Mouse (Mus musculus) left cerebral cortex, adult 11 months (tissue): ENCODE measurements around the gene Fam120a.

Source experiments
- DNase-seq: peaks from one replicate; pipeline ENCODE4 v3.0.0; 2022; ENCODE audit warnings: low spot score

Gene Fam120a

DNA sequence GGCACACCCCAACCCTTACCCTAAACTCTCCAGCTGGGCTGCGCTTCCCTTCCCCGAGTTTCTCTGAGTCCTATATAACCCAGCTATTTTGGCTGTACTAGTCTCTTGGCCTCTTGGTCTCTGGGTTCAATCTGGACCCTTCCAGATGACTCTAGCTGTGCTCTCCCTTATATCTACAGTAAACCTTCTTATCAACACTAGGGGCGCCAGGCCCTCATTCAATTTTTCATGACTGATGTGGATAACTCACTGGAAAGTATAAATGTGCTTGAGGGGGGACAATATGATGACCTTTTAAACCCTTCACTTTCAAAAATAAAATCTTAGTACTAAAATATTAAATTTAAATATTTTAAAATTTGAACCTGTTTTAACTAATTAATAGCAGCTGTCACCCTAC is 115.0 kb downstream of the Fam120a start:
- no peak for DNase-seq

DNA sequence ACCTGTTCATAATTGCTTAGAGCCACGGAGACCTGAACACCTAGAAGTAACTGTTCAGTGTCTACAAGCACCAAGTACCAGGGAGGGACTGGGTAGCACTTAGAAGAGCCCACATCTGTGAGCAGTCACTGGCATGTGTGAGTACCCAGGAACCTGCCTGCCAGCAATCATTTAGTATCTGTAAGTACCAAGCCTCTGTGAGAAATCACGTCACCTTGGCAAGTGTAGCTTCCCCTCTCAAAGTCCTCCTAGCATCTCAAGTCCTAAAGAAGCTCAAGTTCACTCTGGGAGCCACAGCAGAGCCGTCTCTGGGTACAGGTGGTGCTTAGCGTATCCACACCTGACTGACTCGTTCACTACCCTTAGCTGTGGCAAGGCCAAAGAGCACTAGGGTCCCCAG is 116.1 kb downstream of the Fam120a start:
- DNase-seq = no peak

DNA sequence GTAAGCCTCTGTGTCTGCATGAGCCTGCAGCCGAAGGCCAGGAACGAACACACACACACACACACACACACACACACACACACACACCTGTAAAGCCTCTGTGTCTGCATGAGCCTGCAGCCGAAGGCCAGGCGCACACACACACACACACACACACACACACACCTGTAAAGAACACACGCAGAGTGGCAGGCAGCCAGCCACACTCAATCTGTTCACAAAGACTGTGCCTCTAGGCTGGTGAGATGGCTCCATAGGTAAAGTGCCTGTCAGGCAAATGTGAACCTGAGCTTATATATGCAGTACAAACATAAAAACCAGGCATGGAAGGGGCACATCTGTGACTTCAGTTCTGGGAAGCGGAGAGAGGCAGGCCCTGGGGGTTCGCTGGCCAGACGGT is 117.0 kb downstream of the Fam120a start:
- DNase-seq = no peak

GRCm38 (mm10) chr13:48850326-48850725 is 117.5 kb downstream of the Fam120a start:
- DNase-seq = no peak

DNA sequence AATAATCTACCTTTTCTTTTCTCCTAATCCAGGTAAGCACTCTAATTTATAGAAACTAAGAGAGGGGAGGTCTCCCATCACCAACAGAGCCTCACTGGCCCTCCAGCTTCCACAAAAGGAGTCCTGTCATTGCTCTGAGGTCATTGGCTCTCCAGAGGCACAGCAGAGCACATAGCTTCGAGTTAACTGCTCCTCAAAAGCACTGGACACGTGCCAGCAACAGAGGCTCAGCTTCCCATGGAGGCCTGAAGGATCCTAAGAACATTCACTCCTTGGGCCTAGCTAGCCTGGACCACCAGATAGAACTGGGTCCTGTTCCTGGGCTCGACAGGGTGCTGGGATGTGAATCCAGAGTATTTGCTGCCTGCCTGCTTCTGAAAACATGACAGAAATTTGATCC is 118.7 kb downstream of the Fam120a start:
- DNase-seq = no peak

GRCm38 (mm10) chr13:48845308-48845707 is 122.5 kb downstream of the Fam120a start:
- no peak for DNase-seq

- DNase-seq = no peak
These were observed 124.3 kb downstream of the Fam120a start for GRCm38 (mm10) chr13:48843530-48843929.

DNA sequence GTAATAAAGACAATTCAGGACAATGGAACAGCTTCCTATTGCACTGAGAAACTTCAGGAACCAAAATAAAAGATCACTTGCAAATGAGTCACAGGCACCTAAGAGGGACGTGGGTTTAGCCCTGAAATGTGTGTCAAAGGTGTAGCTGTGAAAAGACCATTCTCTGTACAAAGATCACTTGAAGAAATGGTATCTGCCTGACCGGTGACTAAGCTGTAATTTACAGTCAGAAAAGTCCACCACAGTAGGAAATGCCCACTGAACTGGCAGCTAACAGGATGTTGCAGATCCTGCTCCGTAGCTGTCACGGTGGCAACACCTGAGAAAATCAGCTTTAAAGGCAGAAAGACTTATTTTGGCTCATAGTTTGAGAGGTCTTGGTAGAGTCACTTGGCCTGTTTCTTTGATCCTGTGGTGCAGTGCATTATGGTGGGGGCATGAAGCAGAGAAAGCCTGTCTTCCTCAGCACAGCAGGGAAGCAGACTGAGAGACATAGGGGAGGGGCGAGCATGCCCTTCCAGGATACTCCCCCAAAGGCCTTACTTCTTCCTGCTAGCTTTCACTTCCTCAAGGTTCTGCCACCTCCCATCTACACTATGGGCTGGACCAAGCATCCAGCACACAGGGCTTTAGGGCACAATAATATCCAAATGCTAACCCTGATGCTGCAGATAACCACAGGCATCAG is 125.8 kb downstream of the Fam120a start:
- DNase-seq = no peak

DNA sequence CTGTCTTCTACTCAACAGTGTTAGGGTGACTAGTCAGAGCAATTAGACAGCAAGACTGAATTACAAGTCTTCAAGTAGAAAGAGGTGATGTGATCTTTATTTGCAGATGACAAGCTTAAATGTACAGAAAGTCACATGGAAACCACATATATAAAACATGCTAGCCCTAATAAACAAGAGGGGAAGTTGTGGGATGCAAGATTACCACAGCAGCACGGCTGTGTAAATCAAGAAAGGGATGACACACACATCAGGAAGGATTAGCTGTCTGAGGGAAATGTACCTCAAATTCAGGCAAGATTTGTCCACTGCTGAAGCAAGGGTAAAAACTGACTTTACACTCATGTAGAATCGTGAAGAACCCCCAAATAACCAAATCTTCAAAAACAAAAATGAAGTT is 129.5 kb downstream of the Fam120a start:
- no peak for DNase-seq

DNA sequence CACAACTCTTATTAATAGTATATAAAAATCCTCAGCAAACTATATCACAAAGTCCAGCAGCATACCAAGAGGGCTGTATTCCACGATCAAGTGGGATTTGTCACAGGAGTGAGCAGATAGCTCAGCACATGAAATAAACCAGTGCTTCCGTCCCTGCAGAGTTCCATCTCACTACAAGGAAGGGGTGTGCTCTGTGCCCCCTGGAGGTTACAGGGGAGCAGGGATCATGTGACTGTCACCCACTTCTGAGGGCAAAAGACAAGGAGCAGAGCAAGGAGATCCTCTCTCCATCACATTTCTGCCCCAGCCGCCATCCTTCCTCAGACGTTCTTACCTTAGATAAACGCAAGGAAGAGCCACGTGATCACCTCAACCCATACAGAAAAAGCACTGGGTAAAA is 130.3 kb downstream of the Fam120a start:
- DNase-seq = no peak

- no peak for DNase-seq
These were observed 137.1 kb downstream of the Fam120a start for GRCm38 (mm10) chr13:48830528-48831250.

DNA sequence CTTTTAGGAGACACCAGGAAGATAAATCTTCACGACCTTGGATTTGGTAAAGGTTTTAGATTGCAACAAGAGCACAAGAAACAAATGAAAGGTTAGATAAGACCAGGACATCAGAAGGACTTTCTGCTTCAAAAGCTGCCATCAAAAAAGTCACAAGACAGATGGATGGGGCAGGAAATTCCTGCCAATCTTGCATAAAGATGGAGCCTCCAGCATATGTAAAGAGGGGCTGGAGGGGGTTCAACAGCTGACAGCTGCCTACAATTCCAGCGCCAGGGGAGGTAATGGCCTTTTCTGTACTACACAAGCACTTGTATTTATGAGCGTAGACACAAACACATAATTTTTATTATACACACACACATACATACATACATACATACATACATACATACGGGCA is 138.0 kb downstream of the Fam120a start:
- no peak for DNase-seq
